Mouse (Mus musculus): ENCODE measurements around the gene Ccdc124. TPM values are rescaled to one million over a fixed set of nuclear protein-coding genes. Genes with fewer than 3 reads are reported as not detected.
A peak's percentile ranks its signal among the peaks of the same experiment; 100 is the strongest.

The Ccdc124 gene
- total RNA-seq, 2 experiments from 2014 or later: 36.8 to 38.6 TPM

DNA sequence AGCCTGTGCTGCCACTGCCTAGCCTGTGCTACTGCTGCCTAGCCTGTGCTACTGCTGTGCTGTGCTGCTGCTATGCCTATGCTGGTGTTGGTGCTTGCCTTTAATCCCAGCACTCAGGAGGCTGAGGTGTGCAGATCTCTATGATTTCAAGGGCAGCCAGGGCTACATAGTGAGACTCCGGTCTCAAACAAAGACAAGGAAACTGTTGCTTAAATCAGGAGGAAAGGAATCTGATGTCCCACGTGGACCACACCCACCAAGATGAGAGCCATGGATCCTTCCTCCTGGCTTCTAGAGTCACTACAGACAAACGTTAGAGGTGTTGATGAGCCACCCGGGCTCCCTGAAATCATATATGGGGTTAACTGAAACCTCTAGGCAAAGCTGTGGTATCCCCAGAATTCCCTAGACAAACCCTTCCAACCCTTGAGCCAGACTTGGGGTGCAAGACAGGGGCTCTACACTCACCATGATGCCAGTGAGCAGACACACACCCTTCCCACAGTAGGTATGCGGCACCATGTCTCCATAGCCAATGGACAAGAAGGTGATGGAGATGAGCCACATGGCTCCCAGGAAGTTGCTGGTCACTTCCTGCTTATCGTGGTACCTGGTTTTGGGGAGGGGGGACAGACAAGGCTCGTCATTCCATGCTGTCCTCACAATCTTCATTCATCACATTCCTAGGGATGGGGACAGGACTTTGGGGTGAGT lies 23.4 kb downstream of the Ccdc124 start:
- no peak for DNase-seq (ENCODE audit: low spot score in 2 of 2)

GRCm38 (mm10) chr8:70849333-70849990 lies 24.3 kb downstream of the Ccdc124 start:
- no peak for DNase-seq (ENCODE audit: low spot score in 2 of 2)

- no peak for DNase-seq (ENCODE audit: low spot score in 2 of 2)
Measured at GRCm38 (mm10) chr8:70846371-70847154, 27.2 kb downstream of the Ccdc124 start.

GRCm38 (mm10) chr8:70845108-70845507 lies 28.6 kb downstream of the Ccdc124 start:
- DNase-seq (ENCODE audit: low spot score in 2 of 2): no peak

- peak; percentile 84 for DNase-seq (ENCODE audit: low spot score in 2 of 2)
Measured at GRCm38 (mm10) chr8:70844523-70844922, 29.2 kb downstream of the Ccdc124 start.

DNA sequence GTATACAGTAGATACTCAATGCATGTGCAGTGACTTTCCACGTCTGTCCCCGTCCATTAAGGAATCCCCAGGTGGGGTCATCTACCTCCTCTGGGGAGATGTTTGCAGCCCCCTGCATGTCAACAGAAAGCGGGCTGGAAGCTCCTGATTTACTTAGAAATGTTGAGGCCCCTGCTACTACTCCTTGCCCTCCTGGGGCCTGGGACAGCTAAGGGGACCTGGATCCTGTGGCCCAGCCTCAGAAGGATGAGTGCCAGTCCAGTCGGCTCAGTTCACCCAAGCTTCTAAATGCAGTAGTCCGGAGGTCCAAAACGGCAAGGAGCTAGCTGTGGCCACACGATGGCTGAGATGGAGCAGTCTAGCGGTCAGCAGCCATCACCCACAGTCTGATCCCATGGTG lies 29.8 kb downstream of the Ccdc124 start:
- DNase-seq (ENCODE audit: low spot score in 2 of 2): no peak

GRCm38 (mm10) chr8:70843214-70843773 lies 30.4 kb downstream of the Ccdc124 start:
- DNase-seq (ENCODE audit: low spot score in 2 of 2): no peak

GRCm38 (mm10) chr8:70842484-70842883 lies 31.3 kb downstream of the Ccdc124 start:
- DNase-seq (ENCODE audit: low spot score in 2 of 2): no peak

DNA sequence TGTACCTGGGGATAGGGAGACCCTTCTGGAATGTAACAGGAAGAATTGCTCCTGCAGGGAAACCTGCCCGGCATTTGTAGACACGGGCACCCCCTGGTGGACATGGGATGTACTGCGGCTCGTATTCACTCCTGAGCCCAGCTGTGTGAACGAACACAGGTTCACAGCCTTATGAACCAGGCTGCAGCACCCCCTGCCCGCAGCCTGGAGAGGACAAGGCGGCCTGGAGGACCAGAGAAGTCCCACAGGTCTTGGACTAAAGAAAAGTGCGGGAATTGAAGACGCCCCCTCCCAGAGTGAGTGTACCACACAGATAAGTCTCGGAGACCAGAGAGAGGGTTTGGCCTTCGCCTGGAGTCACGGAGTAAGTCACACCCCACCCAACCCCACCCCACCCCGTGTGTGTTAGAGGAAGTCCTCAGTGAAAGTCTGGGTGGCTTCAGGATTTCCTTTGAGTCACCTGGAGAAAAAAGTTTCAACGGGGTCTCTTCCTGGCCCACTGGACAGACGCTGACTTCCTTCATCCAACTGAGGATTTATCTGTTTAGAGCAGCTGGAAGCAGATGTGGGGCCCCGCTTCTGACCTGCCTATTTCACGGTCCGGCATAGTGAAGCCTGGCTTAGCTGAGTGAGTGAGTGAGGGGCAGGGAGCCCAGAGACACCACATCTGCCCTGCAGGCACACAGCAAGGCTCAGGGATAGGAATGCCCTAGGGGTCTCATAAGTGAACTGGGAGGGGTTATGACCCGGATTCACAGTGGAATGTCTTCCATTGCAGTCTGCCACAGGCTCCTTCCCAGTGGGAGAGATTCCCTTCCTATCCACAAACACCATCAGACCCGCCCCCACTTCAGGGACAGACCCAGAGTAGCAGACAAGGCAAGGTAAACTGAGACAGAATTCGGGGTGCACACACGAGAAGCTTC lies 32.3 kb downstream of the Ccdc124 start:
- DNase-seq (ENCODE audit: low spot score in 2 of 2): peak; percentile 83 to 86

DNA sequence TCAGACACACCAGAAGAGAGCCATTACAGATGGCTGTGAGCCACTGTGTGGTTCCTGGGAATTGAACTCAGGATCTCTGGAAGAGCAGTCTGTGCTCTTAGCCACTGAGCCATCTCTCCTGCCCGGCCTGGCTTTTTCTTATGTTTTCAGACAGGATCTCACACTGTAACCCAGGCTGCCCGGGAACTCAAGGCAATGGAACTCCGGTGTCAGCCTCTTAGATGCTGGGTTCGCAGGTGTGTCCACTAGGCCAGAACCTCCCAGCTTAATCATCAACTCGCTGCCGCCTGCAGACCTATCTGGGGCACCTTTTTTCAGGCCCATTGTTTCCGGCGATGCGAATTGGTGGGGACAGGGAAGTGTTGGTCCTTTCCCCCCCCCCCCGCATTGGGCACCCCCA lies 33.1 kb downstream of the Ccdc124 start:
- DNase-seq (ENCODE audit: low spot score in 2 of 2): no peak

GRCm38 (mm10) chr8:70839408-70840351 lies 34.1 kb downstream of the Ccdc124 start, which contains the start of gene Arrdc2:
Arrdc2 (minus strand) TSS chr8:70839720.
- peak; percentile 80 to 98 for DNase-seq (ENCODE audit: low spot score in 2 of 2)

- DNase-seq (ENCODE audit: low spot score in 2 of 2): no peak
Measured at GRCm38 (mm10) chr8:70838654-70839407, 34.9 kb downstream of the Ccdc124 start.

GRCm38 (mm10) chr8:70836666-70837065 lies 37.1 kb downstream of the Ccdc124 start:
- no peak for DNase-seq (ENCODE audit: low spot score in 2 of 2)

DNA sequence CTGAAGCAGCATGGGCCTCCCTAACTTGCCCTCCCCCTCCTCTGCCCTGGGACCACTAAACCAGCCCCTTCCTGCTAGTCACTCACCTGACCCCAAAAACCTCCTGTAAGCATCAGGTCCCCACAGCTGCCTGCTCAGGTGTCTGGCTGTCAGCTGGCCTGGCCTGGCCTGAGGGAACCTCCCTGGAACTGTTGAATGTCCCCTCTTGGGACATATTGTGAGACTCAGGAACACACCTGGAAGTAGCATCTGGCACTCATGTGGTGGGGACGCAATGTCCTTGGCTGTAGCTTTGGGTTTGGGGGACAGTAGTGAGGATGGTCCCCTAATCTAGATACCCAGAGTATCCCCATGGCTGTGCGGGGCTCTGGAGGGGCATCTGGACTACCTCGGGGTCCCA lies 39.7 kb downstream of the Ccdc124 start:
- DNase-seq (ENCODE audit: low spot score in 2 of 2): no peak

GRCm38 (mm10) chr8:70833520-70833919 lies 40.2 kb downstream of the Ccdc124 start:
- no peak for DNase-seq (ENCODE audit: low spot score in 2 of 2)

- no peak for DNase-seq (ENCODE audit: low spot score in 2 of 2)
Measured at GRCm38 (mm10) chr8:70833018-70833482, 40.7 kb downstream of the Ccdc124 start.

DNA sequence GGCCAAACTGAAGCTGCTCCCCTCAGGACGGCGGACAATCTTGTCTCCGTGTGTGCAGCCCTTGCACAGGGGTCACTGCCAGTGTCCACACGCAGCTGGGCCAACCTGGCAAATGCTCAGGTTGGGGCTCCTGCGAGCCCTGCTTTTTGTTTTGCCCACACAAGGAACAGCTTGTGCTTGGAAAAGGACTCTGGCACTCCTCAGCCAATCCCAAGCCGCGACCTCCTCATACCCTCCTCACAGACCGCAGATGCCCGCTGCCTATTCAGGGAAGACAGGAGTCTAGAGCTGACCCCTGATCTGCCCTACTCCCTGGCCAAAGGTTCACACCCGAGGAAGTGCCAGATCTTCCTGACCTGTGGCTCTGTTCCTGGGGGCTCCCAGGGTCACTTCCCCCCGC lies 41.4 kb downstream of the Ccdc124 start:
- no peak for DNase-seq (ENCODE audit: low spot score in 2 of 2)

DNA sequence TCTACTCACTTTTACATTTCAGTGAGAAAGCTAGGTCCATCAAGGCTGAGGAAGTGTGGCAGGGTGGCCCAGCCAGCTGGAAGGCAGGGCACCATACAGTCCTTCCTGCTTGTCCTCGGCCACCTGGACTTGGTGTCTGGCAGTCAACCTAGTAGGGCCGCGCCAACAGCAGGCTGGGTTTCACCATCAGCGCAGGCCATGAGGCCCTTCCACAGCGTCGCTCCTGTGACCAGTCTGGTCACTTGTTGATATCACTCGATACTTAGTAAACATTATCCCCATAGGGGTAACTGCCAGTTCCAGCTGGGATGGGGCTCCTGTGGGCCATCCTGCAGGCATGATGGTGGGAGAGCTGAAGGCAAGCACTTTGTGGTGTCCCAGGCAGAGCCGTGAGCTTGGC lies 42.2 kb downstream of the Ccdc124 start:
- DNase-seq (ENCODE audit: low spot score in 2 of 2): no peak

DNA sequence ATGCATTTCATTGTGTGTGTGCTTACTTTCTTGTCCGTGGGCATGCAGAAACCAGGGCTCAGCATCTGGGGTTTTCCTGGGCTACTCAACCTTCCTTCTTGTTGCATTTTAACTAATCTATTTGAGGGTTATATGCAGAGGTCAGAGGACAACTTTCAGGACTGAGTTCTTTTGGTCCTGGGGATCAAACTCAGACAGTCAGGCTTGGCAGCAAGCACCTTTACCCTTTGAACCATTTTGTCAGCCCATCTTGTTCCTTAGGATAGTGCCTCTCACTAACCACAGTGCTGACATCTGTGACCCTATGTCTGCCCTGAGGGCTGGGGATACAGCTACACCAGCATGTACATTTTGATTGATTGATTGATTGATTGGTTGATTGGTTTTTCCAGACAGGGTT lies 45.9 kb downstream of the Ccdc124 start:
- no peak for DNase-seq (ENCODE audit: low spot score in 2 of 2)

Data from adrenal gland, postnatal 4 days (tissue).